Mouse (Mus musculus) ES-E14 (cell line): ENCODE measurements around the gene Baiap2l1. TPM values are rescaled to one million over a fixed set of nuclear protein-coding genes. Genes with fewer than 3 reads are reported as not detected.

Experiments used
- DNase-seq: peaks from one replicate; pipeline ENCODE4 v3.0.0-alpha.2; 2013; ENCODE audit warnings: low read depth, low spot score
- H3K27ac ChIP-seq: 2 replicates; pipeline ENCODE4 v1.5.1; 2012; ENCODE audit warnings: low read depth, mild to moderate bottlenecking, low read length, moderate library complexity, mixed read lengths; ENCODE audit not compliant: poor library complexity, insufficient read depth, severe bottlenecking
- H3K36me3 ChIP-seq: 2 replicates; pipeline ENCODE4 v1.6.1; 2012; ENCODE audit warnings: mild to moderate bottlenecking, low read length, moderate library complexity, mixed read lengths; ENCODE audit not compliant: control insufficient read depth, poor library complexity, insufficient read depth, severe bottlenecking
- H3K4me1 ChIP-seq, 2 experiments: fragments of 150-350 bp in 1 of 2; sonication (generic) in 1 of 2; 2 replicates each; pipeline ENCODE4 v1.6.1; 2012; ENCODE audit warnings: low read length in 2 of 2, mild to moderate bottlenecking in 1 of 2, mixed read lengths in 1 of 2; ENCODE audit not compliant: control insufficient read depth in 2 of 2, insufficient read depth in 2 of 2, poor library complexity in 1 of 2
- H3K4me3 ChIP-seq, 2 experiments: fragments of 150-350 bp in 1 of 2; sonication (generic) in 1 of 2; 2 replicates each; pipeline ENCODE4 v1.5.1; 2012; ENCODE audit warnings: low read length in 2 of 2, low read depth in 1 of 2, mild to moderate bottlenecking in 1 of 2, mixed read lengths in 1 of 2; ENCODE audit not compliant: insufficient read depth in 1 of 2, poor library complexity in 1 of 2, severe bottlenecking in 1 of 2
- H3K9ac ChIP-seq: 2 replicates; pipeline ENCODE4 v1.6.1; 2012; ENCODE audit warnings: low read depth, mild to moderate bottlenecking, low read length, mixed read lengths; ENCODE audit not compliant: poor library complexity, insufficient read depth, severe bottlenecking
- H3K9me3 ChIP-seq: fragments of 150-350 bp; sonication (generic); 2 replicates; pipeline ENCODE4 v1.6.1; 2012; ENCODE audit warnings: low read depth, mild to moderate bottlenecking, low read length; ENCODE audit not compliant: control insufficient read depth, insufficient read depth
- CHD2 ChIP-seq: IDR thresholded peaks from 2 replicates; pipeline ENCODE4 v1.6.1; 2014; ENCODE audit warnings: mild to moderate bottlenecking, low read depth, low read length, inconsistent platforms
- HCFC1 ChIP-seq: IDR thresholded peaks from 2 replicates; pipeline ENCODE4 v1.6.1; 2012; ENCODE audit warnings: low read length, inconsistent platforms, borderline replicate concordance; ENCODE audit not compliant: insufficient read depth
- MAFK ChIP-seq: IDR thresholded peaks from 2 replicates; pipeline ENCODE4 v1.6.1; 2014; ENCODE audit warnings: mild to moderate bottlenecking, low read depth, low read length, inconsistent platforms; ENCODE audit not compliant: insufficient read depth
- ZC3H11A ChIP-seq: IDR thresholded peaks from 2 replicates; pipeline ENCODE4 v1.6.1; 2012; ENCODE audit warnings: low read depth, mild to moderate bottlenecking, inconsistent platforms, low read length, borderline replicate concordance
- ZNF384 ChIP-seq: IDR thresholded peaks from 2 replicates; pipeline ENCODE4 v1.6.1; 2012; ENCODE audit warnings: low read depth, low read length, inconsistent platforms
- in situ Hi-C, 2 experiments: fragments of 600-800 bp; cut with MboI; formaldehyde crosslinking; loops; one replicate each; pipeline ENCODE4 v1.15.1; 2025; ENCODE audit warnings: low sequenced_read_pairs in 2 of 2, inconsistent platforms in 1 of 2; ENCODE audit not compliant: unreplicated experiment in 2 of 2
- total RNA-seq: library from RNA; depleted of rRNA; stranded (reverse); fragments of 300-350 nt; gene quantifications from 2 replicates; pipeline ENCODE4 v1.2.3, GENCODE M21; 2012; rRNA removed

Gene Baiap2l1
- total RNA-seq, 1 experiment, result 1.4 TPM

- DNase-seq, result no peak
- H3K9me3 ChIP-seq, result no peaks in the 10 kb centered on the region
- H3K9ac ChIP-seq, result 0 out of 2 replicates have a peak overlapping the region, but pooled peaks have one; percentile 12
- in situ Hi-C loops, result no loop called here
- no peaks in the 10 kb centered on the region for H3K36me3 ChIP-seq
- no peak overlapping the region for H3K4me3 ChIP-seq
- peak overlapping the region; percentile 42; the same call in 1 of the 2 replicates for H3K27ac ChIP-seq
- no peak for TF ChIP-seq HCFC1
- peaks cover 3 to 20% of the 10 kb centered on the region in 2 experiments; a peak in 2 of 4 replicates for H3K4me1 ChIP-seq
These were observed 138.6 kb downstream of the Baiap2l1 start for GRCm38 (mm10) chr5:144219306-144219705.

- H3K36me3 ChIP-seq, result no peaks in the 10 kb centered on the region
- no peak overlapping the region for H3K27ac ChIP-seq
- TF ChIP-seq ZC3H11A (no peak), CHD2 (no peak), MAFK (no peak), HCFC1 (no peak), ZNF384 (no peak)
- no peak overlapping the region for H3K4me3 ChIP-seq
- H3K9ac ChIP-seq, result no peak overlapping the region
- peaks cover 3 to 20% of the 10 kb centered on the region in 2 experiments; a peak in 2 of 4 replicates for H3K4me1 ChIP-seq
- no peaks in the 10 kb centered on the region for H3K9me3 ChIP-seq
- DNase-seq, result no peak
- in situ Hi-C loops, result no loop called here
These were observed 139.9 kb downstream of the Baiap2l1 start for GRCm38 (mm10) chr5:144218061-144218460.

- H3K27ac ChIP-seq, result no peak overlapping the region
- no peaks in the 10 kb centered on the region for H3K36me3 ChIP-seq
- H3K4me3 ChIP-seq, result no peak overlapping the region
- H3K4me1 ChIP-seq, result peaks cover 3 to 18% of the 10 kb centered on the region in 2 experiments; a peak in 2 of 4 replicates
- H3K9me3 ChIP-seq, result no peaks in the 10 kb centered on the region
- no peak for DNase-seq
- in situ Hi-C loops, result no loop called here
- H3K9ac ChIP-seq, result no peak overlapping the region
- TF ChIP-seq HCFC1 (no peak), ZNF384 (no peak), MAFK (no peak), CHD2 (no peak), ZC3H11A (no peak)
These were observed 141.9 kb downstream of the Baiap2l1 start for GRCm38 (mm10) chr5:144215992-144216391.

Other genes with a start within 250 kb of the Baiap2l1 start
- 1.1 TPM in 2 replicates for gene Bhlha15, start 167.8 kb downstream of the Baiap2l1 start, total RNA-seq
- 18.3 and 22.1 TPM in 2 replicates for gene Tecpr1, start 134.5 kb downstream of the Baiap2l1 start, total RNA-seq
- 21.9 and 26.4 TPM in 2 replicates for gene Bri3, start 113.7 kb downstream of the Baiap2l1 start, total RNA-seq
- 58.9 and 80.8 TPM in 2 replicates for gene Nptx2, start 187.8 kb upstream of the Baiap2l1 start, total RNA-seq